Mouse (Mus musculus): Measurements from ENCODE around the gene Rplp1.

Rplp1 gene

GRCm38 (mm10) chr9:61877373-61878112 is 36.8 kb downstream of the Rplp1 start:
- DNase-seq (ENCODE audit: low read depth): no peak

- DNase-seq (ENCODE audit: low read depth): no peak
Observed at GRCm38 (mm10) chr9:61873325-61873724, 41.0 kb downstream of the Rplp1 start.

GRCm38 (mm10) chr9:61872246-61872941 is 41.9 kb downstream of the Rplp1 start:
- no peak for DNase-seq (ENCODE audit: low read depth)

- DNase-seq (ENCODE audit: low read depth): no peak
Observed at GRCm38 (mm10) chr9:61871839-61872238, 42.5 kb downstream of the Rplp1 start.

GRCm38 (mm10) chr9:61867659-61868058 is 46.7 kb downstream of the Rplp1 start:
- DNase-seq (ENCODE audit: low read depth): no peak
